Mouse (Mus musculus): ENCODE data around the gene Abi1. TPM values are rescaled to one million over a fixed set of nuclear protein-coding genes. Genes with fewer than 3 reads are reported as not detected.

Abi1 gene
- polyA plus RNA-seq (2021; fragmentation: Nextera tagmentation) = 95.4 and 98.8 TPM in 2 replicates
- long read RNA-seq, experiment 1, transcript Abi1-203 (10 exons, 2,411 nt) = major isoform, 117 of 394 reads
- long read RNA-seq, experiment 1, transcript Abi1-202 (11 exons, 3,023 nt) = minor isoform, 36 of 394 reads
- long read RNA-seq, experiment 1, transcript Abi1-201 (10 exons, 3,027 nt) = minor isoform, 105 of 394 reads
- long read RNA-seq, experiment 1, transcript Abi1-205 (11 exons, 3,067 nt) = minor isoform, 37 of 394 reads
- long read RNA-seq, experiment 1, partial matches to known transcripts = 28 of 394 reads
- long read RNA-seq, experiment 1, other reads (novel, unspliced or antisense) = 56 of 394 reads
- long read RNA-seq, experiment 2, transcript Abi1-207 (2 exons, 875 nt) = minor isoform, 9 of 65 reads
- long read RNA-seq, experiment 2, transcript Abi1-203 (10 exons, 2,411 nt) = minor isoform, 8 of 65 reads
- long read RNA-seq, experiment 2, transcript Abi1-201 (10 exons, 3,027 nt) = major isoform, 13 of 65 reads
- long read RNA-seq, experiment 2, partial matches to known transcripts = 18 of 65 reads
- long read RNA-seq, experiment 2, other reads (novel, unspliced or antisense) = 7 of 65 reads

DNA sequence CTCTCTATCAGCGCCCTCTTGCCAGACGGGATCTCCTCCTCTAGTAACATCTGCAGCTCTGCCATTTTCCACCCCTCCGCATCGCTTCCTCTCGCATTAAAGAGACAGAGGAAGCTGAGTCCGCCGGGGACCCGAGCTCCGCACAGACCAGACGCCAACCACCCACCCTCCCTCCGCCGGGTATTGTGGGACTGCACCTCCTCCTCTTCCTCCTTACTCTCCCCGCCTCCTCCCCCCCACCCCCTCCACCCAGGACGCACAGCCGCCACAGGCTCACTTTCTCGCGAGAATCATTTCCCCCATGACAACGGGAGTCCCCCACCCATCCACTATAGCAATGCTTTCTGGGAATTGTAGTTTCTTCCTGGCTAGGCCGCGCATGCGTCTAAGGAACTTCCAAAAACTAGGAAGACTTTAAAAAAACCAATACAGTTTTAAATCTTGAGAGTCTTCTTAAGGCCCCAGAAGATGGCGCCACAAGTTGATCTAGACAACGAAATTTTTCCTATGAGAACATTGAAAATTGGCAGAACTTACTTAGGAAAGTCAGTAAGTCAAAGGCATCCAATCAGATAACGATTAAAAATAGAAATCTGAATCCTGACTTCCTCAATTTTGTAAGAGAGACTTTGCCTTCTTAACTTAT, at the start of gene Abi1:
Abi1 (minus strand) TSS at position 241 of the 646 bp plus-strand sequence.

DNA sequence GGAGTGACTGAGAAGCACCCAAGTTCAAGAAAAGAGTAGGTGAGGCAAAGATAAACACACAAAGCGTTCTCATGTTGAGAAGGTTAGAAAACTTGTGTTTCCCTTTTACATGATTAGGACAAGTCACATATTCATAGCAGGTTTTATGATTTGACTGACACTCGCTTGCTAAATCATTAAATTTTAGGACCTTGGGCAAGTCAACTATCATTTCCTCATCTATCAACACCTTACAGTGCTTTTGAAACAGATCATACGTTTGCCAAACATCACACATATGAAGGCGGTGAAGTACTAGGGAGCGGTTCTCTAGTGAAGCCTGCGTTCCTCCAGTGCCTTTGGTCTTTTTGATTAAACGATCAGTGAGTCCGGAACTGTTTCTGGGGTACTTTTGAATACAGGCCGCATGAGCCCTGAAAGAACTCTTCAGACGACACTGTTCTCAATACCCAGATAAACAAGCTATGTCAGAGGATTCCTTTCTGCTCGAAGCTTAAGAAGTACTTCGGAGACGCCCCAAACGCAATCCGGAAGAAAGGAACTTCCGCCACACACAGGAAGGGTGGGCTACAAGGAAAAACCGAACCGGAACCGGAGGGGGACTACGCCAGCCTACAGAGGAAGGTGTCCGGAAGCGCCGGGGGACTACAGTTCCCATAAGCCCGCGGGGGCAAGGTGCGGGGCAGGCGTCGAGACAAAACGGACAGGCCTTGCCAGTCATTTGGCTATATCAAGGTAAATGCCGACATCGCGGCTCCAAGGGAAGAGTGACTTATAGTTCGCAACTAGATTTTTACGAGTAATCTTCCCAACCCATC, 27.7 kb upstream of the Abi1 start, which contains the start of gene Acbd5:
Acbd5 (plus strand) TSS at position 616 of the 818 bp plus-strand sequence.

DNA sequence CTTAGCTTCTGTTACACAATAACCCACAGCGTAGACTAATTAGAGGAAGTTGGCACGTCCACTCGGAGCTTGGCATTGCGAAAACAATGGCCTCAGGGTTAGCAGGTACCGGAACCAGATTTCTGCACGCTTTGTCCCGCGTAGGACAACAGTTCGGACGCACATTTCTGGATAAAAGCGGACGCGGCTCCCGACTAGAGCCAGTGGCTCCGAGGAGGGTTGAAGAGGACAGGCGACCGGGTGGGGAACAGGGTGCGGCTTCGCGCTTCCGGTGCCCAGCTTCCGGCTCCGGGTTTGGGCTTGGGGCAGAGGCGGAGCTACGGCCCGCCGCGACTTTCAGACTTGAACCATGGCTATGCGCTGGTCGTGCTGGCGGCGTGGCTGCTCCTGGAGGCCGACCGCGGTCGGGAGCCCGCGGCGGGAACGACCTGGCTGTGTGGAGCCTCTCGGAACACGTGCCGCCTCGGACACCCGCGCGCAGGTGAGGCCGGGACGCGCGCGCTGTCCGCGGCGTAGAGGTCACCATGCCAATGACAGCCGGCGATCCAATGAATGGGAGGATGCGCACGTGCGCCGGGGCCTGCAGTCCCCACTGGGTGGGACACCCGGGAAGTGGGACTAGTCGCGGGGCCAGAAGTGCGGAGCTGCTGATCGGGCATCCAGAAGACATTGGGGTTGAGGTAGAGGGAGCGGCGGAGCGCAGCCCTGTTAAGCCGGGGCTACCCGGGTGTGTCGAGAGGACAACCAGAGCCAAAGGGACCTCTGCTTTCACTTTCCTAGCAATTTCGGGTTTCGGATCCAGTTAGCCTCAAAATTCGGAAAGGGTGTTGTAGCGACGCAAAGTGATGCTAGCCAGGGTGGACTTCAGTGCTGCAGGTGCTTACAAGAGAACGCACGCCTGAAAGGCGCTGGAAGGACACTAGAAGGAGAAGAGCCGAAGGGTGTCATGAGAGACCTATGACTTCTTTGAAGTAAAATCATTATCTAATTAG, 144.5 kb downstream of the Abi1 start, which contains the start of gene Pdss1:
Pdss1 (plus strand) TSS at position 241 of the 992 bp plus-strand sequence.

Other genes with a start within 250 kb of the Abi1 start
- gene Pdss1, start 144.7 kb downstream of the Abi1 start, polyA plus RNA-seq (2021; fragmentation: Nextera tagmentation) = 5.1 and 5.7 TPM in 2 replicates
- gene Acbd5, start 27.9 kb upstream of the Abi1 start, polyA plus RNA-seq (2021; fragmentation: Nextera tagmentation) = 31.5 and 34.2 TPM in 2 replicates
- gene Mastl, start 115.8 kb upstream of the Abi1 start, polyA plus RNA-seq (2021; fragmentation: Nextera tagmentation) = 0.54 and 0.58 TPM in 2 replicates
- gene Yme1l1, start 116.1 kb upstream of the Abi1 start, polyA plus RNA-seq (2021; fragmentation: Nextera tagmentation) = 39.6 and 63.8 TPM in 2 replicates
- gene 4931423N10Rik, start 167.2 kb upstream of the Abi1 start, polyA plus RNA-seq (2021; fragmentation: Nextera tagmentation) = 0.05 TPM in 1 of 2 replicates, not detected in the other